Mouse (Mus musculus) ES-Bruce4 (cell line): ENCODE measurements around the gene Dapk2.

Experiments used
- CTCF ChIP-seq: IDR thresholded peaks from one replicate; pipeline ENCODE4 v1.8.1; 2011; ENCODE audit warnings: low read depth, low read length
- POLR2A ChIP-seq: IDR thresholded peaks from one replicate; pipeline ENCODE4 v1.8.1; 2011; ENCODE audit warnings: low read length; ENCODE audit not compliant: insufficient read depth

DNA sequence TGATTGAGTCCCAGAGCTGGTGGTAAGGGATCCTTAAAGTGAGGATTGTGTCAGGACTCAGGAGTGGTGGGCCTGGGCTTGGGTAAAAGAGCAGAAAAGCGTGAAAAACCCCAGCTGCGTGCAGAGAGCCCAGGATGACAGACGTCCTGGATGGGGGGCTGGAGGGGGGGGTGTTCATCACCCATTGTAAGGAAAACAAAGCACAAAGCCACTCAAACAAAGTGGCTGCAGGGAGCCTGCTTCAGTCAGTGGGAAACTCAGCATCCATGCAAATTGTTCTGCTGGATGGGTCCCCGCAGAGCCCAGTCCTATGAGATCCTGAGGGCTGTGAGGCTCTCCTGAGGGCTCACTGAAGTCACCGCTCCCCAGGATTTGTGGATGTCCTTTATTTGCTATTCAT lies 12.5 kb downstream of the Dapk2 start:
- TF ChIP-seq CTCF (no peak), POLR2A (no peak)
